Mouse (Mus musculus) cortical plate, adult 2 months (tissue): ENCODE data around the gene Slc35a3.

Experiments used
- CTCF ChIP-seq: fragments of 200-500 bp; IDR thresholded peaks from 2 replicates; pipeline ENCODE4 v1.5.1; 2011; ENCODE audit warnings: mild to moderate bottlenecking, control low read depth, low read length; ENCODE audit not compliant: insufficient read depth; ENCODE audit errors: extremely low read depth
- POLR2A ChIP-seq: fragments of 200-500 bp; IDR thresholded peaks from 2 replicates; pipeline ENCODE4 v1.6.1; 2011; ENCODE audit warnings: mild to moderate bottlenecking, low read length, control low read depth; ENCODE audit not compliant: insufficient read depth; ENCODE audit errors: extremely low read depth

DNA sequence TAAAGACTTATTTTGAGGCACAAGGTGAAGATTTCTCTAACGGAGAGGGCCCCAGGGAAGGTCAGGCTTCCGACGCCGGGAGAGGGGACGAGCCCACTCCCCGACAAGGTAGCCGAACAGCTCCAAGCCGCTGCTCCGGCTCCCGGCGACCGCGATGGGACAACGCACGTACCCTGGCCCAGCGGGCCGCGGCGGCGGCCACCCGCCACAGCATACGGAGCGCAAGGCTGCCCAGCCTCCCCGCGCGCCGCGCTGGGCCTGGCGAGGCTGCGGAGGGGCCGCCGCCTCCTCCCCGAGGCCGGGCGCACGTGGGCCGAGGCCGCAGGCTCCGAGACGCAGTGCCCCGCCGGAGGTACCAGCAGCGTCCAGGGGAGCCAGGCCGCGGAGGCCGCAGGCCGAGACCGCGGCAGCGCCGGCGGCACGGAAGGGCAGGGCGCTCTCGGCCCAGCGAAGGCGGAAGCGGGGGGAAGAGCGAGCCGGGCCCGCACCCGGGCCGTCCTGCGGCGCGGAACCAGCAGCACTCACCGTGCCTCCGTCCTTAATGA lies 50.7 kb downstream of the Slc35a3 start:
- TF ChIP-seq CTCF: no peak
- TF ChIP-seq POLR2A: no peak
